Mouse (Mus musculus) megakaryocyte, embryonic 14.5 days (primary cell): ENCODE results near the gene Shisa9.

ENCODE experiments used
- FLI1 ChIP-seq: IDR thresholded peaks from 2 replicates; pipeline ENCODE4 v1.6.1; 2012; ENCODE audit warnings: low read length, inconsistent platforms, mixed read lengths
- GATA1 ChIP-seq: IDR thresholded peaks from 3 replicates; pipeline ENCODE4 v1.6.1; 2012; ENCODE audit warnings: mixed read lengths, low read length, inconsistent platforms, borderline replicate concordance

DNA sequence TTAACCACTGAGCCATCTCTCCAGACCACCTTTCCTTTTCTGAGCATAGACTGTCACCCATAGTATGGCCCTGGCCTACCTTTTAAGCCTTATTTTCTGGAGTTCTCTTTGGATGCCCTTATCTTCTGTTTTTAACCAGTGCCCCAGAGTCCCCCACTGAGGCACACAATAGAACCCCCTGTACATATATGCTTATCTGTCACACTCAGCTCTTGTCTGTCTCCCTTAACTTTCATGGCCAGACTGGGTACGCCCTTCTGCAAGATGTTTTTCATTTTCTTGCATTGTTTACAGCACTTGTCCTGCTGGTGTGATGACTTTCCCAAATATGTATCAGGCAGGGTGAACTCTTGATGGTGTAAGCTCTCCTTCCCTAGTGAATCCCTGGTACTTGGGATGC is 68.1 kb downstream of the Shisa9 start:
- TF ChIP-seq GATA1 (no peak), FLI1 (no peak)
